Mouse (Mus musculus): ENCODE results near the gene Tax1bp3. TPM values are rescaled to one million over a fixed set of nuclear protein-coding genes. Genes with fewer than 3 reads are reported as not detected.

The Tax1bp3 gene
- polyA plus RNA-seq, 1 experiment from 2014 or later: 208 TPM

DNA sequence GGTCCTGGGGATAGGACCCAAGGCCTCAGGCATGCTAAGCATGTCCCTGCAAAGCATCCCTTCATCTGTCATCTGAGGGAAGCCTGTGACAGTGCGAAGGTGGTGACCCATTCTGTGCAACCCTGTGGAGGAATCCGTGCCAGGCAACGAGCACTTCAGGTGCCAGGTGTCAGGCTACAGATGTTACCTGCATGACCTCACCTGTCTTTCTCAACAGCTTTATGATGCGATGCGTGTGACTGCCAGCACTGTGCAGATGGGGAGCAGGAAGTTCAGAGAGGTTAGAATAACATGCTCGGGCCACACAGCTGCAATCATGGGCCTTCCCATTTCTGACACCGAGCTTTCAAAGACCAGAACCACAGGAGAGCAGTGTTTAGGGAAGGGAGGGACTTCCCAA, 28.3 kb downstream of the Tax1bp3 start:
- Histone ChIP-seq H3K36me3 (no peaks in the 10 kb centered on the region), H3K4me1 (replicated peaks) (no peaks in the 10 kb centered on the region), H3K4me3 (replicated peaks) (no peak overlapping the region), H3K27ac (no peak overlapping the region), H3K27me3 (replicated peaks) (no peaks in the 10 kb centered on the region), H3K9me3 (no peaks in the 10 kb centered on the region), H3K4me2 (replicated peaks) (no peak overlapping the region), H3K9ac (no peak overlapping the region)
- ATAC-seq: no peak
- 70% methylated on average over 7 of the region's 7 CpGs for WGBS

DNA sequence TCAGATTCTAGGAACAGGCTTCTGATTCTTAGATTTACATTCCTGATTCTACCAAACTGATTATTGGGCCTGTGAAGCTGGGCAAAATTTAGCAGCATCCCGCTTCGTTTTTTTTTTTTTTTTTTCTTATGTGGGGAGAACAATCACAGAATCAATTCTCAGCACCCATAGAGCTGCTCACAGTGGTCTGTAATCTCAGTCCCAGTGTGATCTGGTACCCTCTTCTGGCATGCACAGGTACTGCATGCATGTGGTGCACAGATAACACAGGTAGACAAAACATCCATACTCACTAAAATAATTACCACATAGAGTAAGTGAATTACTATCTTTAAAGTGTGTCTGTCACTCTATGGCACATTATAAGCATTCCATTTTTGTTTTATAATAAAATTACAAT, 30.7 kb downstream of the Tax1bp3 start:
- H3K9me3 ChIP-seq: no peaks in the 10 kb centered on the region
- WGBS: 79% methylated on average over 2 of the region's 2 CpGs

DNA sequence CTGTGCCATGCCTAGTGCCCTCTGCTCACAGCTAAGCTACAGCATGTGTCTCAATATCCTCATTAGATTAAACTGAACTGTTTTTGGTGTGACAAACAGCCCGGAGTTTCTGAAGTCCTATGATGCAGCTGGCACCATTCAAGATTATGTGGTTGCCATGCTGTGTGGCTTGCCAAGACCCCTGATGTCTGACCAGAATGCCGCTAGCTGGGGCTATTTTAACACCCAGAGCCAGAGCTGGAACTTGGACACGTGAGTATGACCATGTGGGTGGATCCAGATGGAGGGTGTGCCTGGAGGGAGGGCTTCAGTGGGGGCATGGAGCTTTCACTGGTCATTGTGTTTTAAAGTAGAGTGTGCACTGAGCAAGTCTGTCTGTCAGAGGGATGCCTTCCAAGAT, 37.1 kb downstream of the Tax1bp3 start:
- WGBS: 79% methylated on average over 3 of the region's 3 CpGs

More for the DNA sequence above, 30.7 kb downstream of the Tax1bp3 start:
- no peak for ATAC-seq
- Histone ChIP-seq H3K36me3 (no peaks in the 10 kb centered on the region), H3K4me3 (replicated peaks) (no peak overlapping the region), H3K4me2 (replicated peaks) (no peak overlapping the region), H3K9ac (no peak overlapping the region), H3K27me3 (replicated peaks) (no peaks in the 10 kb centered on the region), H3K4me1 (replicated peaks) (no peaks in the 10 kb centered on the region), H3K27ac (no peak overlapping the region)

DNA sequence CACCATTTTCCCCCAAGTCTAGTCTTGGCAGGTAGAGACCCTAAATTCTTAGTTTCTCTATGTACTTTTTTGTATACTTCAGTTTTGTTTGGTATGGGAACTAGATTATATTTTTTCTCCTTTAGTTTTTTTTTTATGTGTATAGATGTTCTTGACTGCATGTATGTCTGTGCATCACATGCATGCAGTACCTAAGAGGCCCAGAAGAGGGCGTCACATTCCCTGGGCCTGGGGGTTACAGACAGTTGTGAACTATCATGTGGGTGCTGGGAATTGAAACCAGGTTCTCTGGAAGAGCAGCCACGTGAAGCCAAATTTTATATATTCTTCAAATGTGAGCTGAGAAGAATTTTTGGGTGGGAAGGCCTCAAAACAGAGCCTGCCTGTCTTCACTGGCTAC, 42.8 kb downstream of the Tax1bp3 start:
- no peak overlapping the region for H3K4me2 ChIP-seq (replicated peaks)
- H3K36me3 ChIP-seq: no peaks in the 10 kb centered on the region
- H3K27ac ChIP-seq: no peak overlapping the region
- H3K27me3 ChIP-seq (replicated peaks): no peaks in the 10 kb centered on the region
- H3K4me3 ChIP-seq (replicated peaks): no peak overlapping the region
- ATAC-seq: no peak
- H3K9me3 ChIP-seq: no peaks in the 10 kb centered on the region
- 64% methylated on average over 2 of the region's 2 CpGs for WGBS
- no peaks in the 10 kb centered on the region for H3K4me1 ChIP-seq (replicated peaks)
- H3K9ac ChIP-seq: no peak overlapping the region

More for the DNA sequence above, 37.1 kb downstream of the Tax1bp3 start:
- no peaks in the 10 kb centered on the region for H3K36me3 ChIP-seq
- no peak overlapping the region for H3K4me2 ChIP-seq (replicated peaks)
- no peaks in the 10 kb centered on the region for H3K4me1 ChIP-seq (replicated peaks)
- no peak overlapping the region for H3K4me3 ChIP-seq (replicated peaks)
- H3K9ac ChIP-seq: no peak overlapping the region
- H3K27me3 ChIP-seq (replicated peaks): no peaks in the 10 kb centered on the region
- no peak for ATAC-seq
- H3K9me3 ChIP-seq: no peaks in the 10 kb centered on the region
- H3K27ac ChIP-seq: no peak overlapping the region

DNA sequence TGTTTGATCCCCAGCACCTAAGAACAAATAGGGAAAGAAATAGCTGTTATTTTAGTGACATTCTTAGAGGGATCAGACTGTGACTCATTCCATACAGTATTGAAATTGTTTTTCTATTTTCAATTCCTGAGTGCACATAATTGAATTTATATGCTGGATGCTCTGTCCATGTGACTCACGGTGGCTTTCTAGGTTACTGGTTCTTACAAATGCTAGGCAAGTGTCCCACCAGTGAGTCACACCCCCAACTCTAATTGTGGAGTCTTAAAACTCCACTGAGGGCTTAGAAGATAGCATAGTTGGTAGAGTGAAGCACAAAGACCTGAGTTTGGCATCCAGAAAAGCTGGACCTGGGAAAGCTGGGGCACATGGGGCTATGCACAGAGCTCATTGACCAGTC, 43.8 kb downstream of the Tax1bp3 start:
- no peaks in the 10 kb centered on the region for H3K27me3 ChIP-seq (replicated peaks)
- H3K9ac ChIP-seq: no peak overlapping the region
- H3K9me3 ChIP-seq: no peaks in the 10 kb centered on the region
- 89% methylated on average over 1 of the region's 1 CpGs for WGBS
- no peak for ATAC-seq
- no peaks in the 10 kb centered on the region for H3K36me3 ChIP-seq
- H3K4me3 ChIP-seq (replicated peaks): no peak overlapping the region
- no peak overlapping the region for H3K4me2 ChIP-seq (replicated peaks)
- H3K4me1 ChIP-seq (replicated peaks): no peaks in the 10 kb centered on the region
- no peak overlapping the region for H3K27ac ChIP-seq

DNA sequence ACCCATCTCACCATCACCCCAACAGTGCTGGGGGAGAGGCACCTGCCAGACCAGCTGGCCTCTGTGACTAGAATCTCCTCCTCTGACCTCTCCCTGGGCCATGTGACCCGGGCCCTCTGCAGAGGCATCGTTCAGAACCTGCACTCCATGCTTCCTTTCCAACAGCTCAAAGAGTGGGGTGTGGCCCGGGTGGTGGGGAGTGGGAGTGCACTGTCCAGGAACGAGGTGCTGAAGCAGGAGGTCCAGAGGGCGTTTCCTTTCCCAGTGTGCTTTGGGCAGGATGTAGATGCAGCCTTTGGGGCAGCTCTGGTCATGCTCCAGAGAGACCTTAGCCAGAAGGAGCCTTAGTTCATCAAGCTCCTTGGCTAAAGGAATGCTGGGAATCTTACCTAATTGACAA, 46.0 kb downstream of the Tax1bp3 start:
- Histone ChIP-seq H3K36me3 (no peaks in the 10 kb centered on the region), H3K4me1 (replicated peaks) (no peaks in the 10 kb centered on the region), H3K4me3 (replicated peaks) (no peak overlapping the region), H3K27me3 (replicated peaks) (no peaks in the 10 kb centered on the region), H3K4me2 (replicated peaks) (no peak overlapping the region), H3K9me3 (no peaks in the 10 kb centered on the region), H3K9ac (no peak overlapping the region), H3K27ac (no peak overlapping the region)
- no peak for ATAC-seq
- WGBS: 27% methylated on average over 5 of the region's 5 CpGs

DNA sequence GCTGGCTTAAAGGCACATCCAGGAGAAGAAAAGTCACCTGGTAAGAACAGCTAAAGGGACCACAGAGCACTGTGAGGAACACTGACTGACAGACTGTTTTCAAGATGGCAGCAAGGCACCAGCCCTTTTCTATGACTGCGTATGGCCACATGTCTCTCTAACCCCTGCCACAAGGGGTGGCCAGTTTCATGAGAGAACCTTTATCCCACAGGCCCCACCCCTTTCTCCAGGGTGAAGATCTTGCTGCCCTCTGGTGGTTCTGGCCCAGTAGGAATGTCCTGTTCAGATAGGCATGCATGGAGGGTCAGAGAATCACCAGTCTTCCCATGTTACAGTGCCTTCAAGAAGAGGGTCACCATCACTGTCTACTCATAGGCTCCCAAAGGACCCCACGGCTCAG, 47.1 kb downstream of the Tax1bp3 start:
- Histone ChIP-seq H3K36me3 (no peaks in the 10 kb centered on the region), H3K9ac (no peak overlapping the region), H3K4me3 (replicated peaks) (no peak overlapping the region), H3K27ac (no peak overlapping the region), H3K4me1 (replicated peaks) (no peaks in the 10 kb centered on the region), H3K4me2 (replicated peaks) (no peak overlapping the region), H3K27me3 (replicated peaks) (no peaks in the 10 kb centered on the region), H3K9me3 (no peaks in the 10 kb centered on the region)
- 0 out of 2 replicates have a peak, but pooled peaks have one; percentile 31 for ATAC-seq
- 77% methylated on average over 2 of the region's 2 CpGs for WGBS

DNA sequence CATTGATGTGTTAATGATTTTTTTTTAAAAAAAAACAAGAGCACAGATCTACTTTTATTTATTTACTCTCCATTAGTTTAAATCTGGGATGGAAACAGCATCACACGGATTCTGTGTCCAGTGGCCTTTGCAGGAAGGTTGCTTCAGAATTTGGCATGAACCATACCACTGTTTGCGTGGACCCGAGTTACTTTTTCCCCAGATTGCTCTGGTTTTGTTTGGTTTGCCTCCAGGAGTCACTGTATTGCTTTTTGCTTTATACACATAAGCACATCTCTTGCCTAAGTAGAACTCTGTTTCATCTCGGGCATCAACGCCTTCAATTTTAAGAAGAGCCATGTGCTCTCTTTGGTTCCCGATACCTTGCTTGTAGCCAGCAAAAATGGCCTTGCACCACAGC, 49.0 kb downstream of the Tax1bp3 start:
- Histone ChIP-seq H3K4me1 (replicated peaks) (no peaks in the 10 kb centered on the region), H3K9me3 (no peaks in the 10 kb centered on the region), H3K36me3 (no peaks in the 10 kb centered on the region), H3K9ac (no peak overlapping the region), H3K4me2 (replicated peaks) (no peak overlapping the region), H3K27me3 (replicated peaks) (no peaks in the 10 kb centered on the region), H3K27ac (no peak overlapping the region), H3K4me3 (replicated peaks) (no peak overlapping the region)
- WGBS: 88% methylated on average over 6 of the region's 6 CpGs
- ATAC-seq: no peak

DNA sequence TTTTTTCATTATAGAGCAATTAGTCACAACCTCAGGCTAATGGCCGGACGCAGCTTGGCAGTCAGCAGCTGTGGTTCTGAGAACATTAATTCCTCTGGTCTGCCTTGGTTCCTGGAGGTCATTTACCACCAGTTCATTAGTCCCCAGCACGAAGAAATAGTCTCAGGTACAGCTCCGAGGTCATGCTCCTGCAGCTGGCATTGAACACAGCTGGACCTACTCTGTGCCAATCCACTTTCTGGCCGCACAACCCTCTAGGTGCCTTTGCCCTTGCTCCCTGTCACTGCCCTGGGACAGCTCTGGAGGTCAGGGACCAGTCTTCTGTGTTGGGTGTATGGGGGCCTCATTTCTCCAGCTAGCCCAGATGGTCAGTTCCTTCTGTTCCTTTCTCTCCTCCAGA, 52.0 kb downstream of the Tax1bp3 start:
- no peaks in the 10 kb centered on the region for H3K36me3 ChIP-seq
- H3K9ac ChIP-seq: no peak overlapping the region
- H3K27ac ChIP-seq: no peak overlapping the region
- 83% methylated on average over 5 of the region's 5 CpGs for WGBS
- no peak for ATAC-seq
- no peak overlapping the region for H3K4me2 ChIP-seq (replicated peaks)
- no peaks in the 10 kb centered on the region for H3K27me3 ChIP-seq (replicated peaks)
- no peak overlapping the region for H3K4me3 ChIP-seq (replicated peaks)
- no peaks in the 10 kb centered on the region for H3K4me1 ChIP-seq (replicated peaks)
- H3K9me3 ChIP-seq: no peaks in the 10 kb centered on the region

DNA sequence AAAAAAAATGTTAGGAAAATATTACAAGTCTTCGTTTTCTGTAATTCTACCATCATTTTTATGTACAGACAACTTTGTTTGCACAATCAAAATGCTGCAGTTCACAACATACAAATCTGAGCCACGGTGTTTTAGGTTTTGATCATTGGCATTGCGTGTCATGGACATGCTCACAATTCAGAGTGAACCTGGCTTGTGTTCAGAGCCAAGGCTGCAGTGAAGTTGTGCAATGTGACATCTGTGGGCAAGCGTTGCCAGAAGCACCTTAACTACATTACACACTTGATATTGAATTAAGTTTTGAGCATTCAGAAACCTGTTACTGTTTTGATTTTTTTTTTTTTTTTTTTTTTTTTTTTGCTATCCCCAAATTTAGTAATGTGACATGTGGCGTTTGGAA, 53.2 kb downstream of the Tax1bp3 start:
- no peaks in the 10 kb centered on the region for H3K9me3 ChIP-seq
- no peak overlapping the region for H3K9ac ChIP-seq
- 89% methylated on average over 5 of the region's 5 CpGs for WGBS
- no peak overlapping the region for H3K27ac ChIP-seq
- no peaks in the 10 kb centered on the region for H3K4me1 ChIP-seq (replicated peaks)
- no peaks in the 10 kb centered on the region for H3K36me3 ChIP-seq
- no peak overlapping the region for H3K4me3 ChIP-seq (replicated peaks)
- no peaks in the 10 kb centered on the region for H3K27me3 ChIP-seq (replicated peaks)
- no peak overlapping the region for H3K4me2 ChIP-seq (replicated peaks)
- no peak for ATAC-seq

DNA sequence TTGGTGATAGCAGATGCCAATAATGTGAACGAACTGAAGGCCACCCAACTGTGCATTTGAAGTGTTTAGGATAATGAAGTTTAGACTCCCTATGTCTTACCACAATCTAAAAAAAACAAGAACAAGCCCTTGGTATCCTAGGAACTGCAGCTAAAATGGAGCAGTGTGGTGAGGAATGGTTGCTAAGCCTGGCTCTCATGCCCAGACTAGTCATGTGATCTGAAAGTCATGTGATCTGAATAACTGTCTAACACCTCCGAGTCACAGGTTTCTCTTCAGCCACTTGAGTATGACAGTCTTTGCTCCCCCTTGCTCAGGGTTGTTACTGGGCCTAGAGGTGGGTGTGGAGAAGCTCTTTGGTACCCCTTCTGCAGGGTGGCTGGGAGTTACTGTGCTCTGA, 55.6 kb downstream of the Tax1bp3 start:
- no peak overlapping the region for H3K4me3 ChIP-seq (replicated peaks)
- H3K4me2 ChIP-seq (replicated peaks): no peak overlapping the region
- no peak for ATAC-seq
- H3K9ac ChIP-seq: no peak overlapping the region
- no peak overlapping the region for H3K27ac ChIP-seq
- 64% methylated on average over 2 of the region's 2 CpGs for WGBS
- H3K36me3 ChIP-seq: no peaks in the 10 kb centered on the region
- no peaks in the 10 kb centered on the region for H3K9me3 ChIP-seq
- H3K27me3 ChIP-seq (replicated peaks): no peaks in the 10 kb centered on the region
- H3K4me1 ChIP-seq (replicated peaks): peaks cover 4% of the 10 kb centered on the region; the same call in 1 of the 2 replicates

Measured in intestine, embryonic 15.5 days (tissue).